Mouse (Mus musculus) left cerebral cortex, adult 2 months (tissue): Measurements from ENCODE around the gene Aldh1a3. TPM values are rescaled to one million over a fixed set of nuclear protein-coding genes. Genes with fewer than 3 reads are reported as not detected.

ENCODE experiments used
- DNase-seq, 2 experiments: peaks; one replicate each; pipeline ENCODE4 v3.0.0; 2021 to 2022; ENCODE audit warnings: low spot score in 2 of 2, mixed read lengths in 1 of 2; ENCODE audit errors: extremely low spot score in 1 of 2
- H3K27ac ChIP-seq: fragments of 200-600 bp; 2 replicates; pipeline ENCODE4 v1.8.1; 2022
- H3K4me3 ChIP-seq: fragments of 200-600 bp; 2 replicates; pipeline ENCODE4 v1.8.1; 2022
- CTCF ChIP-seq: fragments of 200-600 bp; IDR thresholded peaks from 2 replicates; pipeline ENCODE4 v1.8.1; 2022; ENCODE audit warnings: antibody characterized with exemption, mild to moderate bottlenecking, moderate library complexity
- intact Hi-C: fragments of 180-260 bp; cut with DNase I; formaldehyde crosslinking; loops from one replicate; pipeline ENCODE4 v1.15.1; 2025
- microRNA-seq, 2 experiments: library from miRNA; unstranded; fragments of <30 nt; microRNA quantifications; one replicate each; pipeline ENCODE4 v1.2.0; 2021
- total RNA-seq, 2 experiments: library from RNA; stranded (reverse); gene quantifications; 2 replicates each; pipeline ENCODE4 v1.2.3; 2021

Gene Aldh1a3
- total RNA-seq, 2 experiments from 2014 or later = 1.5 to 1.7 TPM

DNA sequence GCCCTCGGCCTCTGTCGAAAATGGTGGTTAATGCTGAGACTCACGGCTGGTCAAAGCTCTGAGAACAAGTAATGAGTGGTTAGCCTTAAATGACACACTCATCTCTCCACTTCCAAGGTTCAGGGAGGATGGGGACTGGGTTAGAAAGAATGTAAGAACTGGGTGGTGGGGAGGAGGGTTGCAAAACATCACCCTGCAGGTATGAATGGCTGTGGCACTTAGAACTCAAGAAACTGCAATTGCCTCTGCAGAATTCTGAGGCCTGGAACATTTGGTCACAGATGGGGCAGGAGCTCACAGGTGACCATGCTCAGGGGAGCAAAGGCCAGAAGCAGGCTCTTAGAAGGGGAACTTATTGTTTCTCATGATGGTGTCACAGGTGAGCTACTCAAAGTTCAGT is 68.9 kb downstream of the Aldh1a3 start:
- Histone ChIP-seq H3K27ac (no peak overlapping the region), H3K4me3 (no peak overlapping the region)
- no peak for TF ChIP-seq CTCF
- no peak for DNase-seq
- intact Hi-C loops = no loop called here

DNA sequence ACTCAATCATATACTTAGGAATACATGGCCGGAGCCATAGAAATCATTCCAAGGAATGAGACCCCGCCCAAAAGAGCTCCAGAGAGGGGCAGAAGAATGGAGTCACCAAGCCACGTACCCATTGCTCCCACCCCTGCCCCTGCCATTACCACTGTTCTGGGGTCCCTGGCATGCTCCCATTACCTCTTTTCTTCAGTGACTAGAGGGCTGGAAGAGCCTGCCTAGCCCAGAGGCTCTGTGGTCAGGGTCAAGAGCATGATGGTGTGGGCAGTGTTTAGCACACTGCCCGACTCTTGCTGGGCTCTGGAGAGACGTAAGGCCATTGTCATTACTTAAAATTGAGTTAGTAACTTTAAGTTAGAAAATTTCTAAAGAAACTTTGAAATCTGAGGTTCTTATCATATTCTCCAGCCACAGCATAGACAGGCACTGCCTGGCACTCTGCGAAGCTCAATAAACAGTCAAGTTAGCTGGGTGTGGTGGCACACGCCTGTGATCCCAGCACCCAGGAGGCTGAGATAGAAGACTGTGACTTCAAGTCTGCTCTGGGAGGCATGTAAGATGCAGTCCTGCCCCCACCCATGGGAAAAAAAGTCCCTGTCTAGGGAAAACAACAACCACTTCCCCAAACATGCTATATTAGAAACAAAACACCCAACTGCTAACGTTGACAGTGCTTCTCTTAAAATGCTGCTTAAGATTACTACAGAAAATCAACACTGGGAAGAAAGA is 71.4 kb downstream of the Aldh1a3 start:
- no peak for TF ChIP-seq CTCF
- H3K4me3 ChIP-seq = no peak overlapping the region
- intact Hi-C loops = no loop called here
- H3K27ac ChIP-seq = no peak overlapping the region
- DNase-seq = no peak

- H3K4me3 ChIP-seq = no peak overlapping the region
- no peak for DNase-seq
- no peak for TF ChIP-seq CTCF
- H3K27ac ChIP-seq = no peak overlapping the region
- intact Hi-C loops = no loop called here
Measured at GRCm38 (mm10) chr7:66354911-66355310, 72.4 kb downstream of the Aldh1a3 start.

DNA sequence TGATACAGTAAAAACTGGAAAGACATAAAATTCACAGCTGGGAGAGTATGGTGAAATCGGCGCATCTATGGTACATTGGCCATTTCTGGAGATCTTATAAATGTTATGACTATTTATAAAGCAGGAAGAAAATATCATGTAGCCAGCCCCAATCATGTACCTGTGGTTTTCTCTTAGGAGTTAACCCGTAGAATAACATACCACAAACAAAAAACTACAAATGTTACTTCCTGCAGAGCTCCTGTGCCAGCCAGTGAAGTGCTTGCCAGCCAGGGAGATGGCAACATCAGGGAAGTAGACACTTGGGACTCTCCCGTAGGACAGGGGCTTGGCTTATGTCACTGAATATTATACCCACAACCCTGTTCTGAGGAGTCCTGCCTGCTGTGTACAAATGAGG is 76.2 kb downstream of the Aldh1a3 start:
- H3K27ac ChIP-seq = no peak overlapping the region
- no peak overlapping the region for H3K4me3 ChIP-seq
- TF ChIP-seq CTCF = no peak
- intact Hi-C loops = no loop called here
- DNase-seq = no peak

- H3K4me3 ChIP-seq = no peak overlapping the region
- DNase-seq = no peak
- TF ChIP-seq CTCF = no peak
- intact Hi-C loops = no loop called here
- H3K27ac ChIP-seq = no peak overlapping the region
Measured at GRCm38 (mm10) chr7:66349670-66350069, 77.6 kb downstream of the Aldh1a3 start.

GRCm38 (mm10) chr7:66348588-66348987 is 78.7 kb downstream of the Aldh1a3 start:
- Histone ChIP-seq H3K27ac (no peak overlapping the region), H3K4me3 (no peak overlapping the region)
- TF ChIP-seq CTCF = no peak
- intact Hi-C loops = no loop called here
- DNase-seq = no peak

DNA sequence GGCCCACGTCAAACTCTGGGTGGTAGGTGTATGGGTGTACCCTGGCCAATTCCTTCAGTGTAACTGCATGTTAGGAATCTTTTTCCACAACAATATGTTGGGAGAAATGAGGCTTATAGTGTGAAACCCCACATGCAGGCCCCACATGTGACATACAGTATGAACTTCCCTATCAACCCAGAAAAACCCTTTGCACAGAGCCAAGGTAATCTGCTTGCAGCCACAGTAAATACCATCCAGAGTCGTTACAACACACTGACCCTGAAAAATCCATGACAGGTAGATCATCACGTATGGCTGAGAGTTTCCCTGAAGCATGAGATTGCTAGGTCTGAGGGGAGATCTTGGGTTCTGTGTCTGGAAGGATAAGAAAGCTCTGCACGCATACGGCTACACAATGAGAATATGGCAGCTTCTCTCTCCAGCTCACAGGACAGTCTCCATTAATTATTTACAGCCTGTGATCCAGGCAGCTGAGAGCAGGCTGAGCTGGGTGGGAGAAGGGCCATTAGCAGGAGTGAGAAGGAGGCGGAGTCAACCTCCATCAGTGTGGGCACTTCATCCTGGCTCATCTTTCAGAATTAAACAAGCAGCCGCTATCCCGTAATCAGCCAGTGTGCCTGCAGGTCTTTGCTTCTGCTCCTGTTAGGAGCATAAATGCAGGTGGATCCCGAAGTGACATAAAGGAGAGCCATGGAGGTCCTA is 80.2 kb downstream of the Aldh1a3 start:
- no peak for TF ChIP-seq CTCF
- Histone ChIP-seq H3K4me3 (no peak overlapping the region), H3K27ac (no peak overlapping the region)
- DNase-seq = no peak
- intact Hi-C loops = no loop called here

- Histone ChIP-seq H3K4me3 (no peak overlapping the region), H3K27ac (no peak overlapping the region)
- TF ChIP-seq CTCF = no peak
- intact Hi-C loops = no loop called here
- no peak for DNase-seq
Measured at GRCm38 (mm10) chr7:66343307-66343706, 84.0 kb downstream of the Aldh1a3 start.

DNA sequence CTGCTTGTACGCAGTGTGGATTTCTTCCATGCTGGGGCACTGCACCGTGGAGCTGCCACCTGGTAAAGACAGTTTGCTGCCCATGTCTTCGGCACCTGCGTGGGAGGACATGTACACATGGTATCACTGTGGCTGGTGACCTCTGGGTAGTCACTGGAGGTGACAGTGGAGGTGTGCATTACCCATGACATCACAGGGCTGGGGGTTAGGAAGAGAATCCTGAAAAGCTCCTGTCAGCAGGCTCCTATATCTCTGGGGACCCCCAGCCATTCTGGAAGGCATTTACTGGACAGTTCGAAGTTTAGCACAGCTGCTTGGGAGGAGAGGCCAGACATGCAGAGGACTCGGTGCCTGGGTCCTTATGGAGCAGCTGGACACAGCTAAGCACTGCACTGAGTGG is 84.5 kb downstream of the Aldh1a3 start:
- DNase-seq = no peak
- no peak overlapping the region for H3K27ac ChIP-seq
- intact Hi-C loops = loop anchor here (1.0 kb wide), 1 partner anchor 33 kb away; no protein-coding TSS in a partner anchor
- H3K4me3 ChIP-seq = no peak overlapping the region
- no peak for TF ChIP-seq CTCF

- DNase-seq = peak in 1 of 2 experiments; percentile 31
- TF ChIP-seq CTCF = peak; percentile 60
- Histone ChIP-seq H3K27ac (no peak overlapping the region), H3K4me3 (no peak overlapping the region)
- intact Hi-C loops = loop anchor here (1.0 kb wide), 1 partner anchor 32 kb away; no protein-coding TSS in a partner anchor
Measured at GRCm38 (mm10) chr7:66342323-66342722, 85.0 kb downstream of the Aldh1a3 start.

Small RNA genes within 50 kb of the gene (microRNA-seq; reads per million reads assigned to microRNA genes)
- 0 reads per million in 2 experiments for gene Mir7057

Other genes starting within 250 kb of the Aldh1a3 start
- not detected for gene Gm10974, start 61.6 kb downstream of the Aldh1a3 start, total RNA-seq
- 1 to 10 TPM; 4.4 TPM for gene Lrrk1, start 39.2 kb downstream of the Aldh1a3 start, total RNA-seq